Mouse (Mus musculus): Measurements from ENCODE around the gene Cubn. TPM values are rescaled to one million over a fixed set of nuclear protein-coding genes. Genes with fewer than 3 reads are reported as not detected.

Cubn gene
- polyA plus RNA-seq, 1 experiment from 2014 or later, result 0.05 TPM

GRCm38 (mm10) chr2:13409767-13410519 lies 81.7 kb downstream of the Cubn start:
- no peak overlapping the region for H3K4me3 ChIP-seq (ENCODE audit: low read depth, low read length)
- no peak for TF ChIP-seq CTCF (IDR thresholded peaks at IDR 0.05; ENCODE audit: low read depth)
- no peak for TF ChIP-seq EP300 (optimal IDR thresholded peaks at IDR 0.05)

GRCm38 (mm10) chr2:13408333-13408732 lies 83.3 kb downstream of the Cubn start:
- H3K9ac ChIP-seq (ENCODE audit: low read length), result no peak overlapping the region
- H3K4me3 ChIP-seq (ENCODE audit: low read depth, low read length), result no peak overlapping the region
- WGBS, result 80% methylated on average over 3 of the region's 3 CpGs
- ATAC-seq (ENCODE audit: low FRiP score, low TSS enrichment) (no peak), DNase-seq (ENCODE audit: low spot score) (no peak)
- no peaks in the 10 kb centered on the region for H3K9me3 ChIP-seq (ENCODE audit: control insufficient read depth, low read length)
- H3K36me3 ChIP-seq (ENCODE audit: control insufficient read depth, insufficient read depth, low read length), result no peaks in the 10 kb centered on the region
- H3K27ac ChIP-seq (replicated peaks), result no peak overlapping the region
- no peak for TF ChIP-seq CTCF (IDR thresholded peaks at IDR 0.05; ENCODE audit: low read depth)
- no peak for TF ChIP-seq EP300 (optimal IDR thresholded peaks at IDR 0.05)
- no peak overlapping the region for H3K4me2 ChIP-seq (replicated peaks; ENCODE audit: low read depth)
- H3K27me3 ChIP-seq (ENCODE audit: control insufficient read depth, insufficient read depth, low read length), result no peaks in the 10 kb centered on the region
- H3K4me1 ChIP-seq (replicated peaks; ENCODE audit: control insufficient read depth, insufficient read depth), result no peaks in the 10 kb centered on the region

More at GRCm38 (mm10) chr2:13409767-13410519, 81.7 kb downstream of the Cubn start:
- Histone ChIP-seq H3K4me2 (replicated peaks; ENCODE audit: low read depth) (no peak overlapping the region), H3K9ac (ENCODE audit: low read length) (no peak overlapping the region), H3K9me3 (ENCODE audit: control insufficient read depth, low read length) (no peaks in the 10 kb centered on the region), H3K4me1 (replicated peaks; ENCODE audit: control insufficient read depth, insufficient read depth) (no peaks in the 10 kb centered on the region), H3K36me3 (ENCODE audit: control insufficient read depth, insufficient read depth, low read length) (no peaks in the 10 kb centered on the region), H3K27ac (replicated peaks) (no peak overlapping the region), H3K27me3 (ENCODE audit: control insufficient read depth, insufficient read depth, low read length) (no peaks in the 10 kb centered on the region)
- 54% methylated on average over 2 of the region's 2 CpGs for WGBS
- ATAC-seq (ENCODE audit: low FRiP score, low TSS enrichment), result peak; percentile 51; the same call in 1 of the 2 replicates
- DNase-seq (ENCODE audit: low spot score), result no peak

GRCm38 (mm10) chr2:13407698-13408097 lies 83.9 kb downstream of the Cubn start:
- no peak overlapping the region for H3K4me2 ChIP-seq (replicated peaks; ENCODE audit: low read depth)
- no peaks in the 10 kb centered on the region for H3K27me3 ChIP-seq (ENCODE audit: control insufficient read depth, insufficient read depth, low read length)
- no peak overlapping the region for H3K27ac ChIP-seq (replicated peaks)
- H3K9ac ChIP-seq (ENCODE audit: low read length), result no peak overlapping the region
- no peaks in the 10 kb centered on the region for H3K9me3 ChIP-seq (ENCODE audit: control insufficient read depth, low read length)
- no peak for ATAC-seq (ENCODE audit: low FRiP score, low TSS enrichment)
- TF ChIP-seq CTCF (IDR thresholded peaks at IDR 0.05; ENCODE audit: low read depth), result no peak
- TF ChIP-seq EP300 (optimal IDR thresholded peaks at IDR 0.05), result no peak
- no peak overlapping the region for H3K4me3 ChIP-seq (ENCODE audit: low read depth, low read length)
- no peaks in the 10 kb centered on the region for H3K36me3 ChIP-seq (ENCODE audit: control insufficient read depth, insufficient read depth, low read length)
- no peaks in the 10 kb centered on the region for H3K4me1 ChIP-seq (replicated peaks; ENCODE audit: control insufficient read depth, insufficient read depth)
- DNase-seq (ENCODE audit: low spot score), result no peak

- no peak for DNase-seq (ENCODE audit: low spot score)
- H3K27me3 ChIP-seq (ENCODE audit: control insufficient read depth, insufficient read depth, low read length), result no peaks in the 10 kb centered on the region
- no peak overlapping the region for H3K9ac ChIP-seq (ENCODE audit: low read length)
- no peak overlapping the region for H3K4me2 ChIP-seq (replicated peaks; ENCODE audit: low read depth)
- no peaks in the 10 kb centered on the region for H3K4me1 ChIP-seq (replicated peaks; ENCODE audit: control insufficient read depth, insufficient read depth)
- H3K27ac ChIP-seq (replicated peaks), result no peak overlapping the region
- 40% methylated on average over 5 of the region's 5 CpGs for WGBS
- TF ChIP-seq CTCF (IDR thresholded peaks at IDR 0.05; ENCODE audit: low read depth), result no peak
- no peak for TF ChIP-seq EP300 (optimal IDR thresholded peaks at IDR 0.05)
- H3K4me3 ChIP-seq (ENCODE audit: low read depth, low read length), result no peak overlapping the region
- ATAC-seq (ENCODE audit: low FRiP score, low TSS enrichment), result no peak
- H3K36me3 ChIP-seq (ENCODE audit: control insufficient read depth, insufficient read depth, low read length), result no peaks in the 10 kb centered on the region
- no peaks in the 10 kb centered on the region for H3K9me3 ChIP-seq (ENCODE audit: control insufficient read depth, low read length)
Measured at GRCm38 (mm10) chr2:13407272-13407671, 84.3 kb downstream of the Cubn start.

- DNase-seq (ENCODE audit: low spot score) (no peak), ATAC-seq (ENCODE audit: low FRiP score, low TSS enrichment) (no peak)
- no peak for TF ChIP-seq CTCF (IDR thresholded peaks at IDR 0.05; ENCODE audit: low read depth)
- no peak for TF ChIP-seq EP300 (optimal IDR thresholded peaks at IDR 0.05)
- no peak overlapping the region for H3K27ac ChIP-seq (replicated peaks)
- H3K9me3 ChIP-seq (ENCODE audit: control insufficient read depth, low read length), result no peaks in the 10 kb centered on the region
- H3K4me2 ChIP-seq (replicated peaks; ENCODE audit: low read depth), result no peak overlapping the region
- H3K4me1 ChIP-seq (replicated peaks; ENCODE audit: control insufficient read depth, insufficient read depth), result no peaks in the 10 kb centered on the region
- no peaks in the 10 kb centered on the region for H3K36me3 ChIP-seq (ENCODE audit: control insufficient read depth, insufficient read depth, low read length)
- H3K27me3 ChIP-seq (ENCODE audit: control insufficient read depth, insufficient read depth, low read length), result no peaks in the 10 kb centered on the region
- no peak overlapping the region for H3K4me3 ChIP-seq (ENCODE audit: low read depth, low read length)
- no peak overlapping the region for H3K9ac ChIP-seq (ENCODE audit: low read length)
- 80% methylated on average over 5 of the region's 5 CpGs for WGBS
Measured at GRCm38 (mm10) chr2:13404986-13405678, 86.5 kb downstream of the Cubn start.

GRCm38 (mm10) chr2:13400831-13401230 lies 90.8 kb downstream of the Cubn start:
- ATAC-seq (ENCODE audit: low FRiP score, low TSS enrichment), result no peak
- Histone ChIP-seq H3K4me1 (replicated peaks; ENCODE audit: control insufficient read depth, insufficient read depth) (no peaks in the 10 kb centered on the region), H3K4me2 (replicated peaks; ENCODE audit: low read depth) (no peak overlapping the region), H3K27me3 (ENCODE audit: control insufficient read depth, insufficient read depth, low read length) (no peaks in the 10 kb centered on the region), H3K27ac (replicated peaks) (no peak overlapping the region), H3K36me3 (ENCODE audit: control insufficient read depth, insufficient read depth, low read length) (no peaks in the 10 kb centered on the region), H3K9me3 (ENCODE audit: control insufficient read depth, low read length) (no peaks in the 10 kb centered on the region), H3K4me3 (ENCODE audit: low read depth, low read length) (no peak overlapping the region), H3K9ac (ENCODE audit: low read length) (no peak overlapping the region)
- TF ChIP-seq CTCF (IDR thresholded peaks at IDR 0.05; ENCODE audit: low read depth) (no peak), EP300 (optimal IDR thresholded peaks at IDR 0.05) (no peak)
- WGBS, result 82% methylated on average over 6 of the region's 6 CpGs
- DNase-seq (ENCODE audit: low spot score), result no peak
